Mouse (Mus musculus) hindbrain, postnatal 0 days (tissue): ENCODE results near the gene Neb. TPM values are rescaled to one million over a fixed set of nuclear protein-coding genes. Genes with fewer than 3 reads are reported as not detected.

Experiments
- ATAC-seq: fragments of 200-750 bp; cut with Nextera tagmentation; 2 replicates; pipeline ENCODE4 v1.8.0; 2017; ENCODE audit warnings: mild to moderate bottlenecking, moderate TSS enrichment, moderate library complexity
- DNase-seq: peaks from one replicate; pipeline ENCODE4 v3.0.0-alpha.2; 2015; ENCODE audit warnings: low spot score
- H3K27ac ChIP-seq: fragments of 300-500 bp; sonication (generic); 2 replicates; pipeline ENCODE4 v1.5.1; 2014; ENCODE audit warnings: mild to moderate bottlenecking
- H3K27me3 ChIP-seq: fragments of 300-500 bp; sonication (generic); 2 replicates; pipeline ENCODE4 v1.6.1; 2014; ENCODE audit warnings: low read length, mixed read lengths; ENCODE audit not compliant: insufficient read depth
- H3K36me3 ChIP-seq: fragments of 300-500 bp; sonication (generic); 2 replicates; pipeline ENCODE4 v1.6.1; 2014; ENCODE audit warnings: low read length, mixed read lengths; ENCODE audit not compliant: insufficient read depth
- H3K4me1 ChIP-seq: fragments of 300-500 bp; sonication (generic); 2 replicates; pipeline ENCODE4 v1.6.1; 2014; ENCODE audit warnings: antibody characterized with exemption, low read length, mixed read lengths; ENCODE audit not compliant: insufficient read depth
- H3K4me2 ChIP-seq: fragments of 300-500 bp; sonication (generic); 2 replicates; pipeline ENCODE4 v1.6.1; 2014; ENCODE audit warnings: low read depth, mild to moderate bottlenecking, low read length, moderate library complexity, mixed read lengths
- H3K4me3 ChIP-seq: fragments of 300-500 bp; sonication (generic); 2 replicates; pipeline ENCODE4 v1.5.1; 2014; ENCODE audit warnings: low read length
- H3K9ac ChIP-seq: fragments of 300-500 bp; sonication (generic); replicated peaks from 2 replicates; pipeline ENCODE4 v1.6.1; 2014; ENCODE audit warnings: mild to moderate bottlenecking, low read length, moderate library complexity, mixed read lengths
- H3K9me3 ChIP-seq: fragments of 300-500 bp; sonication (generic); 2 replicates; pipeline ENCODE4 v1.6.1; 2016; ENCODE audit warnings: low read length, mixed read lengths
- CTCF ChIP-seq: IDR thresholded peaks from 2 replicates; pipeline ENCODE4 v1.5.1; 2016; ENCODE audit warnings: antibody characterized with exemption, control low read depth, low read depth
- WGBS: fragments of 180-500 bp; shearing (Covaris S2); extraction: QIAGEN DNeasy Blood & Tissue Kit; methylation state at CpG from one replicate; pipeline ENCODE4 v1.1.7; 2014; 5-methylcytosine and 5-hydroxymethylcytosine counted together
- polyA plus RNA-seq: library from polyadenylated mRNA; unstranded; fragments of >200 nt; fragmentation: Nextera tagmentation; extraction: Ambion mirVana; gene quantifications from 2 replicates; pipeline ENCODE4 v1.2.1, GENCODE M21; 2015
- total RNA-seq: library from RNA; depleted of rRNA; stranded (reverse); fragments of >200 nt; gene quantifications from 2 replicates; pipeline ENCODE4 v1.2.3, GENCODE M21; 2014; rRNA removed

Neb gene
- total RNA-seq (1.2 and 2.5 TPM in 2 replicates), polyA plus RNA-seq (0.38 and 0.58 TPM in 2 replicates)

- ATAC-seq (peak; percentile 59; the same call in 1 of the 2 replicates), DNase-seq (no peak)
- peak within 1 kb of the TSS; percentile 6; the same call in 1 of the 2 replicates for H3K4me2 ChIP-seq
- TF ChIP-seq CTCF = no peak
- no peak within 1 kb of the TSS for H3K27ac ChIP-seq
- H3K9ac ChIP-seq = no peak within 1 kb of the TSS
- no peaks in the 10 kb centered on the region for H3K4me1 ChIP-seq
- no peaks in the 10 kb centered on the region for H3K36me3 ChIP-seq
- H3K9me3 ChIP-seq = no peaks in the 10 kb centered on the region
- no peak within 1 kb of the TSS for H3K4me3 ChIP-seq
- 53% methylated on average over 7 of the region's 7 CpGs for WGBS
- H3K27me3 ChIP-seq = no peaks in the 10 kb centered on the region
Measured at GRCm38 (mm10) chr2:52378448-52378804, at the start of gene Neb. Neb (minus strand) TSS chr2:52378474.

GRCm38 (mm10) chr2:52427383-52427782 is 49.1 kb upstream of the Neb start:
- TF ChIP-seq CTCF = no peak
- Histone ChIP-seq H3K36me3 (no peaks in the 10 kb centered on the region), H3K9me3 (no peaks in the 10 kb centered on the region), H3K27ac (no peak overlapping the region), H3K27me3 (no peaks in the 10 kb centered on the region), H3K4me1 (no peaks in the 10 kb centered on the region), H3K9ac (no peak overlapping the region), H3K4me3 (no peak overlapping the region), H3K4me2 (no peak overlapping the region)
- ATAC-seq (no peak), DNase-seq (no peak)
- 85% methylated on average over 3 of the region's 3 CpGs for WGBS

- Histone ChIP-seq H3K4me3 (no peak overlapping the region), H3K9ac (no peak overlapping the region), H3K9me3 (no peaks in the 10 kb centered on the region), H3K36me3 (no peaks in the 10 kb centered on the region), H3K4me2 (no peak overlapping the region), H3K27ac (no peak overlapping the region), H3K27me3 (no peaks in the 10 kb centered on the region), H3K4me1 (peaks cover 7% of the 10 kb centered on the region; the same call in 1 of the 2 replicates)
- WGBS = 88% methylated on average over 3 of the region's 3 CpGs
- ATAC-seq = no peak
- DNase-seq = no peak
- TF ChIP-seq CTCF = no peak
Measured at GRCm38 (mm10) chr2:52426041-52426440, 47.8 kb upstream of the Neb start.

GRCm38 (mm10) chr2:52425523-52425795 is 47.2 kb upstream of the Neb start:
- no peak for ATAC-seq
- peaks cover 8% of the 10 kb centered on the region; the same call in 1 of the 2 replicates for H3K4me1 ChIP-seq

GRCm38 (mm10) chr2:52424747-52425522 is 46.7 kb upstream of the Neb start, which contains the start of gene Arl5a:
Arl5a (minus strand) TSS chr2:52424901.
- ATAC-seq (peak; percentile 97), DNase-seq (peak; percentile 96)
- Histone ChIP-seq H3K9ac (peak within 1 kb of the TSS; percentile 78), H3K4me2 (peak within 1 kb of the TSS; percentile 57), H3K36me3 (no peaks in the 10 kb centered on the region), H3K4me1 (peaks cover 8% of the 10 kb centered on the region; the same call in 1 of the 2 replicates), H3K27ac (peak within 1 kb of the TSS; percentile 87), H3K4me3 (peak within 1 kb of the TSS; percentile 65), H3K27me3 (no peaks in the 10 kb centered on the region), H3K9me3 (no peaks in the 10 kb centered on the region)
- WGBS = under 1% methylated on average over 32 of the region's 57 CpGs
- TF ChIP-seq CTCF = no peak

More at GRCm38 (mm10) chr2:52425523-52425795, 47.2 kb upstream of the Neb start:
- Histone ChIP-seq H3K9me3 (no peaks in the 10 kb centered on the region), H3K9ac (peak overlapping the region; percentile 78), H3K36me3 (no peaks in the 10 kb centered on the region), H3K4me3 (peak overlapping the region; percentile 65), H3K27ac (peak overlapping the region; percentile 87; the same call in 1 of the 2 replicates), H3K4me2 (peak overlapping the region; percentile 57), H3K27me3 (no peaks in the 10 kb centered on the region)
- TF ChIP-seq CTCF = no peak
- 28% methylated on average over 10 of the region's 10 CpGs for WGBS
- no peak for DNase-seq

GRCm38 (mm10) chr2:52424248-52424728 is 46.0 kb upstream of the Neb start:
- ATAC-seq = peak; percentile 83
- no peaks in the 10 kb centered on the region for H3K9me3 ChIP-seq
- no peaks in the 10 kb centered on the region for H3K27me3 ChIP-seq
- no peaks in the 10 kb centered on the region for H3K36me3 ChIP-seq
- H3K4me2 ChIP-seq = peak overlapping the region; percentile 57
- peak overlapping the region; percentile 87 for H3K27ac ChIP-seq
- H3K4me1 ChIP-seq = peaks cover 8% of the 10 kb centered on the region; the same call in 1 of the 2 replicates
- peak overlapping the region; percentile 65 for H3K4me3 ChIP-seq
- TF ChIP-seq CTCF = no peak; the same call in 1 of the 2 replicates
- DNase-seq = peak; percentile 47
- peak overlapping the region; percentile 78 for H3K9ac ChIP-seq
- 0% methylated on average over 33 of the region's 42 CpGs for WGBS
